Mouse (Mus musculus) testis, postnatal 14 days (tissue): ENCODE results near the gene Ankrd53.
A peak's percentile ranks its signal among the peaks of the same experiment; 100 is the strongest.
"Not testable (repeated sequence)": the region's sequence is repeated elsewhere in the genome, so short reads cannot be mapped to it uniquely, and the experiment has no call there.

Source experiments
- DNase-seq: peaks from one replicate; pipeline ENCODE4 v3.0.0; 2021; ENCODE audit warnings: low spot score

The Ankrd53 gene

GRCm38 (mm10) chr6:83766982-83767381 lies 4.5 kb downstream of the Ankrd53 start:
- DNase-seq = peak; percentile 47

GRCm38 (mm10) chr6:83768485-83768884 lies 6.0 kb downstream of the Ankrd53 start:
- no peak for DNase-seq

DNA sequence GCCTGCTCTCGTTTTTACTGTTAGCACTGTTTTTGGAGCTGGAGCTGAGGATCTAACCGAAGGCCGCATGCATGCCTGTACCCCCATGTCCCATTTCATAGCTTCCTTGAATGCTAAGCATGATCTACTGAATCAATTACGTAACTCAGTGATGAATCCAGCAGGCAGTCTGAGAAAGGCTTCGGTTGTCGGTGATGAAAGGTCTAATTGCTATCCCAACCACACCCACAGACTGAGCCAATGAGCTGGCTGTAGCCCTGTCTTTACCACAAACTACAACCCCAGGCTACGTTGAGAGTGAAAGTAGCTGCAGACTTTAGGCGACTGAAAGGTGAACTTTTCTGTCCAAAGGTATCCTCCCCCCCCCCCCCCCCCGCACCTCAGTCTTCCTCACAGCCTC lies 11.7 kb downstream of the Ankrd53 start:
- DNase-seq = no peak

DNA sequence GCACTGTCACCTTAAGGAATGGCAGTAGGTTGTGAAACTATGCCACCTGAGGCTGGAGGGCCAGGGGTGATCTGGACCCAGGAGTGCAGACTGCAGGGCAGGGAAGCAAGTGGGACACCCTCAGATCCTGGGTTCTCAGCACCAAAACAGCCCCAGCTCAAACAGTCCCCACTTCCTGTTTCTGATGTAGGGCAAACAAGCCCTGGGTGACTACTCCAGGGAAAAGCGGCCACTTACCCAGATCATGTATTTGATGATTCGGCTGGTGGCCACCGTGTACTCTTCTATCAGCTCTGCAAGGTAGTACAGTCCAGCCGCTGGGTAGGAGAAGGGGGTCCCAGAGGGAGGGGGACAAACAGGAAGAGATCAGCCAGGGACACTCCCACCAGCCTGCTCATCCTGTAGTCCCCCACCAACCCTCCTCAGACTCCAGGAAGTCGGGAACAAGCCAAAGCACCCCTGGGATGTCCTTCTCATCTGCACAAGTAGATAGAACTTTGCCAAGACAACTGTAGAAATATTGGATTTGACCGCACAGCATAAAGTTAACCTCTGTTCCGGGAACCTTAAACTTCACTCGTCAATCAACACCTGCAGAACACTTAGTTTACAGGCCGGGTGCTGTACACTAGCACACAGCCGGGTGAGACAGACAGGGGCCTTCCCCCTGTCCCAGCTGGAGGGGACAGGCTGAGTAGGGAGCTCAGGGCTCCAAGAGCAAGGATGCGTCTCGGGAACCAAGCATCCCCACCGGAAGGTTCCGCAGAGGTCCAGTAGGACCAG lies 12.5 kb downstream of the Ankrd53 start:
- DNase-seq = peak; percentile 29

GRCm38 (mm10) chr6:83775638-83776293 lies 13.3 kb downstream of the Ankrd53 start, which contains the start of gene Tex261:
TSS of gene Tex261 (minus strand) at chr6:83775813.
- peak; percentile 90 for DNase-seq

GRCm38 (mm10) chr6:83778306-83778705 lies 15.9 kb downstream of the Ankrd53 start:
- DNase-seq = no peak

GRCm38 (mm10) chr6:83779026-83779425 lies 16.6 kb downstream of the Ankrd53 start:
- DNase-seq = no peak

GRCm38 (mm10) chr6:83786426-83786825 lies 24.0 kb downstream of the Ankrd53 start:
- DNase-seq = no peak

DNA sequence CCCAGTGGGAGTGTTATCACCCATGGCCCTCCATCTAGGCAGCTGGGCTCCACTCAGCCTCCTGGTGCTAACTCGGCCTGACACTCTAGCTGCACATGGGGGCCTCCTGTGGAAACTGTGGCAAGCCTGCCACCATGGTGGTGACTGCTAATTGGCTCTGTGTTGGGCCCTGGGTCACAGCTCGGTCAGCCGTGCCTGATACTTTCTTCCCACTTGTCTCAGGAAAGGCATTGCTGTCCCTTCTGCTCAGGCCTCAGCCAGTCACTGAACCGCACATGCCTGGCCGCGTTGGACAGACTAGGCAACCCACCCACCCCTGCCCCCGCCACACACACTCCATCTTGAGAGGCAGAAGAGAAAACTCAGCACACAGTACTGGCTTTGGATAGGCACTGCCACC lies 26.1 kb downstream of the Ankrd53 start:
- DNase-seq = no peak

GRCm38 (mm10) chr6:83790533-83790932 lies 28.1 kb downstream of the Ankrd53 start:
- not testable (repeated sequence) for DNase-seq

DNA sequence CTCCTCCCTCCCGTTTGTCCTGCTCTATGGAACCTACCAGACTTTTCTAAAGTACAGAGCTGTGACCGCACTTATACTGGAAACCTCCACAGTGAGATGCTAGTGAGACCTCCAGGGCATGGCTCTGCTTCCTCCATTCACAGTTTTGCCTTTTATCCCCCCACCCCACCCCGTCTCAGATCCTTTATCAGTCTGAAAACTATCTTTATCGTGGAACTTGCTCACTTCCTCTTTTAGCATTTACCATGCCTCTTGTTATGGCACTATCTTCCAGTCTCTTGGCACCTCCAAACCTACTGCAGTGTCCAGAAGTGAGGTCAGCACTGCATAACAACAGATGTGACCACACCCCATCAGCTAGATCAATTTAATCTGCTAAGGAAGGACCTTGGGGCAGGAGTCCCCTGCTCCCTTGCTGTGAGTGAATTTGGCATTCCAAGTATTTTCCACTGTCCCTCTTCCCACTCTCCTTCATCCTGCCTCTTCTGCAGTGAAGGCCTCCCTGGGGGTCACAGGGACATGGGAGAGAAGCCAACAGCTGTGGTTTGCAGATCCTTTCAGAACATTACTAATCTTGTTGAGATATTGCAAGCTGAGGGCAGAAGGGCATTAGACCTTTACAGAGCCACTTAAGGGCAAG lies 28.9 kb downstream of the Ankrd53 start:
- no peak for DNase-seq

DNA sequence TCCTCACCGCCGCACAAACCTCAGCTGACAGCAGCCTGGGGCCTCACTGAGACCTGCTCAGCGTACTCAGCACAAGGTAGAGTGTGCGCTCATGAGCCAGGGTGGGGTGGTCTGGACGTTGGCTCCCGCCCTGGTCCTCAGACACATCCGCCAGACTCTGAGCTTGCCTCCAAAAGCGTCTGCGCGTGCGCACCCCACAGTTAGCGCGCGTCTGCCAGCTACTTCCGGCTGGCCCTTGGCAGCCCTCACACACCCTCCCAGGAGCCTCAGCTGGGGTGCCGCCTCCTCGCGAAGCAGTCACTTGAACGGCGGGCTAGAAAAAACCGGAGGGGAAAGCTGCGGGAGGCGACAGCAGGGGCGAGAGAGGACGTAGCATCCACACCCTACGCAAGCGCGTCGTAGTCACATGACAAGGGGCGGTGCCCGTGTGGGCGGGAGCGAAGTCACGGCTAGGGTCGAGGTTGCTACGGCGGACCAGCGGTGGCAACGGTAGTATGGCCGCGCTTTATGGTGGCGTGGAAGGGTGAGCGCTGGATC lies 32.4 kb downstream of the Ankrd53 start, which contains the start of gene Nagk:
TSS of gene Nagk (plus strand) at position 223 of the 537 bp plus-strand sequence.
- DNase-seq = peak; percentile 93

- DNase-seq = no peak
Measured at GRCm38 (mm10) chr6:83795492-83795900, 33.1 kb downstream of the Ankrd53 start.

- no peak for DNase-seq
Measured at GRCm38 (mm10) chr6:83796686-83797085, 34.2 kb downstream of the Ankrd53 start.

GRCm38 (mm10) chr6:83802033-83802432 lies 39.6 kb downstream of the Ankrd53 start:
- no peak for DNase-seq

DNA sequence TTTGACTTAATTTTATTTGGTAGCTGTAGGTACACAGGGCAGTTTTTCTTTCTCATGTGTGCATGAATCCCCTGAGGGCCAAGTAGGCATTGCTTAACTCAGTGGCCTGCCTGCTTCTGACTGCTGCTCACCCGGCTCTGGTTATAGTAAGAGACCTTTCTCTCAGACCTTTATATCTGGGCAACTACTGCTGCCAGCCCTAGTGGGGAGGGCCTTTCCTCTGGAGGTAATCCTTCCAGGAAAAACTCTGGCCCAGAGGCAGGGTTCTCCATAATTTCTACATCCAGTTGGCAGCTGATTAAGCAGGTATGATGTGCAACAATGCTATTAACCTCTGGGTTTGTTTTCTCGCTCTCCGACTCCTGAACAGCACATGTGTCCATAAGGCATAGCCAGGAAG lies 40.4 kb downstream of the Ankrd53 start:
- DNase-seq = no peak

DNA sequence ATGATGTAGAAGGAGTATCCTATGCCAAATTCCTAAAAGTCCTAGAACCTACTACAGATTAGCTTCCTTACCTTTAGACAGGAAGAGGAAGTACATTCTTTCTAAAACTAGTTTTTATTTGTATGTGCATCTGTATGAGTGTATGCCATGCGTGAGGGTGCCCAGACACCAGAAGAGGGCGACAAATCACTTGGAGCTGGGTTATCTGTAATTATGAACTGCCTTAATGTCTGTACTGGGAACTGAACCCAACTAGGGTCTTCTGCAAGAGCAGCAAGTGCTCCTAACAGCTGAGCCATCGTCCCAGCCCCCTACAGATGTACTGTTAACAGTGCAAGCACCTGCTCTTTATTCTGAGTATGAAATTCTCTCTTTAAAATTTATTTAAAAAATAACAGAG lies 53.4 kb downstream of the Ankrd53 start:
- no peak for DNase-seq
